Mouse (Mus musculus): ENCODE measurements at regions not wholly inside any gene's neighbourhood (a gene's known extent, or its start where the extent isn't known, plus 50 kb on each side); places are given as distances from the start of the nearest gene placed in this dataset.

DNA sequence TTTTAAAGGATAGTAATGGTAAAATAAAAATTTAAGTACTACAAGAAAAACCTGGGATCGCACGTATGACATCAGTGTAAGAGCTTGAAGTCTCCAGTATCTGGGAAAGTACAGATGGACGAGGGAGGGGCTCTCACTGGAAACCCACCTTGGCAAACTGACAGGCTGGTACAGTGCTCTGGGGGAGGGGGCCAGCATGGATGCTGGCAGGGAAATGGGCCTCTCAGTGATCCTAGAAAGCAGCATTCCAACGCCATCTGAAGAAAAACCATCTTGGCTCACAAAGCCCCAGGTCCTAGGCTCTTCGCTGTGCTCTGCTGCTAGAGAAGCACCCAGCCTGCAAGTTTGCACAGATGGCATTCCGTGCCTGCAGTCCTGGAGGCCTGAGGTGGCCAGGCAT lies 65.1 kb upstream of the A530016L24Rik start:
- Histone ChIP-seq H3K4me3 (ENCODE audit: low read depth, low read length) (no peak overlapping the region), H3K27me3 (ENCODE audit: control insufficient read depth, insufficient read depth, low read length) (no peaks in the 10 kb centered on the region), H3K4me1 (ENCODE audit: control insufficient read depth, insufficient read depth, low read length) (peaks cover 4% of the 10 kb centered on the region; the same call in 1 of the 2 replicates), H3K9me3 (ENCODE audit: control insufficient read depth, low read length) (no peaks in the 10 kb centered on the region), H3K27ac (ENCODE audit: low read depth, low read length) (no peak overlapping the region), H3K36me3 (ENCODE audit: control insufficient read depth, insufficient read depth, low read length) (no peaks in the 10 kb centered on the region), H3K4me2 (ENCODE audit: low read depth, low read length) (no peak overlapping the region), H3K9ac (replicated peaks; ENCODE audit: low read depth, low read length) (no peak overlapping the region)
- no peak for ATAC-seq (ENCODE audit: low read depth)
- WGBS, result 93% methylated on average over 6 of the region's 6 CpGs

DNA sequence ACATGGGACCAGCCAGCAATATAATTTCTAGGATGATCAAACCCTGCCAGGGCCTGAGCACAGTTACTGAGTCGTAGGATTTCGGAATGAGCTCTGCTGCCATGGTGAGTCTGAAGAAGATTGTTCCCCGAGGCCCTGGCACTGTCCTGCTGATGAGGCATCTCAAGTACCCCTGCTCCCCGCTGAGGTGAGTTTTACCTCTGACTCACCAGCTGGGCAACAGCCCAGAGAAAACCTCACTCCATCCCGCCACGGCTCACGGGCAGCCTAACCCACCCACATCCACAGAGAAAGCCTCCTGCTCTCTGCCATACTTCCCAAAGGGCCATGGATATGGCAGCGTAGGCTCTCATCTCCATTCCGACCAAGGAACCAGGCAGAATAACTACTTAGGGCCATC lies 62.6 kb upstream of the A530016L24Rik start:
- H3K36me3 ChIP-seq (ENCODE audit: control insufficient read depth, insufficient read depth, low read length), result no peaks in the 10 kb centered on the region
- no peak overlapping the region for H3K4me2 ChIP-seq (ENCODE audit: low read depth, low read length)
- H3K27ac ChIP-seq (ENCODE audit: low read depth, low read length), result no peak overlapping the region
- ATAC-seq (ENCODE audit: low read depth), result no peak
- no peaks in the 10 kb centered on the region for H3K27me3 ChIP-seq (ENCODE audit: control insufficient read depth, insufficient read depth, low read length)
- no peak overlapping the region for H3K4me3 ChIP-seq (ENCODE audit: low read depth, low read length)
- H3K9me3 ChIP-seq (ENCODE audit: control insufficient read depth, low read length), result no peaks in the 10 kb centered on the region
- no peak overlapping the region for H3K9ac ChIP-seq (replicated peaks; ENCODE audit: low read depth, low read length)
- WGBS, result 68% methylated on average over 9 of the region's 9 CpGs
- peaks cover 8% of the 10 kb centered on the region for H3K4me1 ChIP-seq (ENCODE audit: control insufficient read depth, insufficient read depth, low read length)

DNA sequence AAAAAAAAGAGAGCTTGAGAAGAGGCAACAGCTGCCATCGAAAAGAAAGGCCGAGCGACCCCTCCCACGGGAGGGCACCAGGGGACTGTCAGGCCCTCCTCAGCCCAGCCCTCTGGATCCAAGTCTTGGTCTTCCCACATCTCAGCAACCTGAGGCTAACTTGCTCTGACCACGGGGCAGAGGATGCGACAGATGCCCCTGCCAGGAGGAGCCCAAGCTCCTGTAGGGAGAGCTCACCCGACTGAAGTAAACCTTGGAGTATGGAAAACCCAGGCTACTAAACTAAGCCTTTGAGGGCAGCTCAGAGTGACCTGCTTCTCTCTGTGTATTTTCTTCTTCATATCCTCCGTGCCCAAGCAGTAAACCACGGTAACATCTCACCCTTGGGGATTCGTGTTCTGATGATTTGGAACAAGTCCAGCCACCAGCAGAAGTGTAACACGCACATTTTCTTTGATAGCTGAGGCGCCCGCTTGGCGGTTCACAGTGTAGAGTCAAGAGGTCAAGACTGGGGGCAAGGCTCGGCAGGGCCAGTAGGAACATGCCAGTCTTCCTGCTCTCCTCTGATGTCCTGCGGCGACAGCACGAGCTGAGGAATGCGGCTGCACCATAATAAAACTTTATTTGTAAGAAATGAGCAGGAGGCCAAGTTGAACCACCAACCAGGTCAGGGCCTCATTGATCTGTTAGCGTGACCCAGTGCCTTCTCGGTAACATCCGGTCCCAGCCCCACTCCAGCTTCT lies 59.0 kb upstream of the A530016L24Rik start:
- no peak for ATAC-seq (ENCODE audit: low read depth)
- Histone ChIP-seq H3K9me3 (ENCODE audit: control insufficient read depth, low read length) (no peaks in the 10 kb centered on the region), H3K27ac (ENCODE audit: low read depth, low read length) (no peak overlapping the region), H3K4me1 (ENCODE audit: control insufficient read depth, insufficient read depth, low read length) (peaks cover 15% of the 10 kb centered on the region), H3K4me2 (ENCODE audit: low read depth, low read length) (no peak overlapping the region), H3K27me3 (ENCODE audit: control insufficient read depth, insufficient read depth, low read length) (no peaks in the 10 kb centered on the region), H3K9ac (replicated peaks; ENCODE audit: low read depth, low read length) (no peak overlapping the region), H3K36me3 (ENCODE audit: control insufficient read depth, insufficient read depth, low read length) (no peaks in the 10 kb centered on the region), H3K4me3 (ENCODE audit: low read depth, low read length) (no peak overlapping the region)
- WGBS, result 19% methylated on average over 22 of the region's 22 CpGs

DNA sequence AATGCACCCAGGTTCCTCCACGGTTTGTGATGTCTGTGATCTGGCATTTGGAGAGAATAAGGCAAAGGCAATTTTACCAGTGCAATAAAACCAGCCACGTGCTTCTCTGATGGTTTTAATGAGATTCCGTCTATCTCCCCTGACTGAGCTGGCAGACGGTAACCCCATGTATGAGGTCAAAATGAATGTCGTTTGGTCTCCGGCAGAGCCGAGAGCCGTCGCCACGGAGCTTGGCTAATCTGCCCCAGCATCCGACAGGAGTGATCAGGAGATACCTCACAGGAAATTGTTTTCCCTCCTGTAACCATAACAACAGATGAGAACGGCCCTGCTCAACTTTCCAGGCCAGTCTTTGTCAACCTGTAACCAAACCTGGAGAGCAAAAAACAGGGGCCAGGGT lies 55.9 kb upstream of the A530016L24Rik start:
- Histone ChIP-seq H3K4me1 (ENCODE audit: control insufficient read depth, insufficient read depth, low read length) (peaks cover 16% of the 10 kb centered on the region), H3K9ac (replicated peaks; ENCODE audit: low read depth, low read length) (no peak overlapping the region), H3K27ac (ENCODE audit: low read depth, low read length) (no peak overlapping the region), H3K4me2 (ENCODE audit: low read depth, low read length) (no peak overlapping the region), H3K36me3 (ENCODE audit: control insufficient read depth, insufficient read depth, low read length) (no peaks in the 10 kb centered on the region), H3K9me3 (ENCODE audit: control insufficient read depth, low read length) (no peaks in the 10 kb centered on the region), H3K4me3 (ENCODE audit: low read depth, low read length) (no peak overlapping the region), H3K27me3 (ENCODE audit: control insufficient read depth, insufficient read depth, low read length) (no peaks in the 10 kb centered on the region)
- ATAC-seq (ENCODE audit: low read depth), result no peak
- WGBS, result 13% methylated on average over 12 of the region's 12 CpGs

DNA sequence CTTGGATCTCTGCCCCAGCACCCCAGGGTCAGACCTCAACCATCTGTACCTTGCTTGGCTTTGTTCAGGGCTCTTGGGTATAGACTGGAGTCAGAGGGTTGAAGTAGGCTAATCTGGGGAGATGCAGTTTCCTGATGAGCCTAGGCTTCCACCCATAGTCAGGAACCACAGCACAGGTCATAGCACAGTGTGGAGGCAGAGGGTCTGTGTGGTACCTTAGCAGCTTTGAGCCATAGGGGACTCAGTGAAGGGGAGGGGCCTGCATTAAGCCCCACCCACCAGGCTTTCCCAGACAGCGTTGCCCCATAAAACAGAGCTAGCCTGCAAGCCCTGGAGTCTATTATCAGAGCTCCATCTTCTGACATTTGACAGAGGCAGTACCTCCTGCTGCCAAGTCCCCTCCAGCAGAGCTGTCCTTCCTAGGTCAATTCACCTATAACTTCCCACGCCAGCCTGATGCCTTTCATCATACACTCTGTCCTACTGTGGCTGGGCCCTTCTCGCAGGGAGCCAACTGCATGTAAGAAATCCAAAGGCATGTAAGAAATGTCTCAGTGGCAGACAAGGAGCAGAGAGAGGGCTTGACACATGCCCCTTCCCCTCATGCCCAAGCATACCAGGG lies 54.5 kb upstream of the A530016L24Rik start:
- ATAC-seq (ENCODE audit: low read depth), result peak; percentile 26; the same call in 1 of the 2 replicates
- H3K9me3 ChIP-seq (ENCODE audit: control insufficient read depth, low read length), result no peaks in the 10 kb centered on the region
- no peaks in the 10 kb centered on the region for H3K36me3 ChIP-seq (ENCODE audit: control insufficient read depth, insufficient read depth, low read length)
- peaks cover 16% of the 10 kb centered on the region for H3K4me1 ChIP-seq (ENCODE audit: control insufficient read depth, insufficient read depth, low read length)
- 41% methylated on average over 3 of the region's 3 CpGs for WGBS
- no peak overlapping the region for H3K9ac ChIP-seq (replicated peaks; ENCODE audit: low read depth, low read length)
- no peak overlapping the region for H3K4me2 ChIP-seq (ENCODE audit: low read depth, low read length)
- no peak overlapping the region for H3K27ac ChIP-seq (ENCODE audit: low read depth, low read length)
- no peak overlapping the region for H3K4me3 ChIP-seq (ENCODE audit: low read depth, low read length)
- H3K27me3 ChIP-seq (ENCODE audit: control insufficient read depth, insufficient read depth, low read length), result no peaks in the 10 kb centered on the region

DNA sequence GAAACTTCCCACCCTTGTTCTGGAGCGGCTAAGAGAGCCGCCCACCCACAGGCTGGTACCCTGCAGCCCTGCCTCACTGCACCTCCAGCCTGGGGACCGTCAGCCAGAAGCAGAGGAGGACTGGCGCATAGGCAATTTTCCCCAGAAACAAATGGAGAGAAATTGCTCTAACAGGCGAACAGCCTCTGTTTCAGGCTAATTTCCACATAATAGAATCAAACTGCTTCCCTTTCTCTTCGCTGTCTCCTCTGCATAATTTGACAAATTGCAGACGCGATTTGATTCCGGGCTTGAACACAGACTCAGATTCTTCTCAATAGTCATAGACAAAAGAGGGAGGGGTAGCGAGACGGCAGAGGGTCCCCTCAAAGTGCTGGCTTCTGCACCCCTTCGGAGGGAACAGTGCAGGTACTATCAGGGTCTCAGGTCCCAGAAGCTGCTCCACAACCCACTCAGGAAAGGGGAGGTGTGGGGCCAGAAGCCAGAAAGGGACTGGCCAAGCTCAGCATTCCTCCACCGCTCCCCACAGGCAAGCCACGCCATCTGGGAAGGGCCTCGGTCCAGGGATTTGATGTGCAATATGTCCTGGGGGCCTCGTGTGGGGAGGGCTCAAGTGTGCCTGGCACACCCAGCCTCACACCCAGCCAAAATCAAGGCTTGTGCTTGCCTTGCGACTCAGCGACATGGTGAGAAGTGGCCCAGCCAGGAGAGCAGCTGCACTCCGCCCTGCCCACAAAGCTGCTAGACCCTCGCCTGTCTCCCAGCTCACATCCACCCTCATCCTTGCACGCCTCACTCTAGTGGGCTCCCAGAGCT lies 53.7 kb upstream of the A530016L24Rik start:
- Histone ChIP-seq H3K9me3 (ENCODE audit: control insufficient read depth, low read length) (no peaks in the 10 kb centered on the region), H3K9ac (replicated peaks; ENCODE audit: low read depth, low read length) (no peak overlapping the region), H3K36me3 (ENCODE audit: control insufficient read depth, insufficient read depth, low read length) (no peaks in the 10 kb centered on the region), H3K27me3 (ENCODE audit: control insufficient read depth, insufficient read depth, low read length) (no peaks in the 10 kb centered on the region), H3K4me3 (ENCODE audit: low read depth, low read length) (no peak overlapping the region), H3K4me1 (ENCODE audit: control insufficient read depth, insufficient read depth, low read length) (peaks cover 12% of the 10 kb centered on the region; the same call in 1 of the 2 replicates), H3K27ac (ENCODE audit: low read depth, low read length) (peak overlapping the region; percentile 34; the same call in 1 of the 2 replicates), H3K4me2 (ENCODE audit: low read depth, low read length) (no peak overlapping the region)
- WGBS, result 34% methylated on average over 21 of the region's 21 CpGs
- ATAC-seq (ENCODE audit: low read depth), result peak; percentile 41; the same call in 1 of the 2 replicates

DNA sequence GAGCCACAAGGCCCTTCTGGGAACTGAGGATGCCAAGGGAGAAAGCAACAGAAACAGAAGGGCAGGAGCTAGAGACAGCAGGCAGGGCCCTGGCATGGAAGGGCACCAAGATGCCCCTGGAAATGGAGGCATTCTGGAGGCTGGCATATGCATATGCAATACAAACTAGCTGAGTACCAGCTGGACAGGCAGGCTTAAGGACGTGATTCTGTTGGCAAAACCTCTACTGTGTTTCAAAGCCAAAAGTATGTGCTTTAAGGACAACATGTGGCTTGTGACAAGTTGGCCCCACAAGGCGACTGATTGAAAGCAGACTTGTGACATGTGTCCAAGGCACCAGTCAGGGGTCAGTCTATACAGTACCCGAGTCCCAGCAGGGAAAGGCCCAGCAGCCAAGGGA lies 52.2 kb upstream of the A530016L24Rik start:
- WGBS, result 67% methylated on average over 3 of the region's 3 CpGs
- Histone ChIP-seq H3K4me1 (ENCODE audit: control insufficient read depth, insufficient read depth, low read length) (peaks cover 11% of the 10 kb centered on the region; the same call in 1 of the 2 replicates), H3K9me3 (ENCODE audit: control insufficient read depth, low read length) (no peaks in the 10 kb centered on the region), H3K4me2 (ENCODE audit: low read depth, low read length) (no peak overlapping the region), H3K27me3 (ENCODE audit: control insufficient read depth, insufficient read depth, low read length) (no peaks in the 10 kb centered on the region), H3K4me3 (ENCODE audit: low read depth, low read length) (no peak overlapping the region), H3K27ac (ENCODE audit: low read depth, low read length) (no peak overlapping the region), H3K9ac (replicated peaks; ENCODE audit: low read depth, low read length) (no peak overlapping the region), H3K36me3 (ENCODE audit: control insufficient read depth, insufficient read depth, low read length) (no peaks in the 10 kb centered on the region)
- ATAC-seq (ENCODE audit: low read depth), result no peak

DNA sequence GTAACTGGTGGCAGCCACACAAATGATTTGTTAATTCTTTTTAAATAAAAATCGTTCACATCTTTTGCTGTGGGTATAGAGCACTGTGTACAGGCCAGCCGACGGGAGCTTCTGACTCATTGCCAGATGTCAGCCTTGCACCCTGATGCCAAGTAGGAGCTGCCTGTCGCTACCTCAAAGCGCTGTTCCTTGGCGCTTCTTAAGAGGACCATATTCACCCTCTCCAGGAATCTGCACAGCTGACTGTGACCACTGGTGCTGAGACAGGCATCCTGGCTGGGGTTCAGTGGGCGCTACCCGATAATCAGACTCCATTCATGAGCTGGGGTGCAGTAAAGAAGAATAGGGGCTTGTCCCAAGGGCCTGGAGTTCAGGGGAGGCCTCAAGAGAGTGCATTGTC lies 51.0 kb upstream of the A530016L24Rik start:
- no peak overlapping the region for H3K4me3 ChIP-seq (ENCODE audit: low read depth, low read length)
- H3K27ac ChIP-seq (ENCODE audit: low read depth, low read length), result no peak overlapping the region
- WGBS, result 78% methylated on average over 8 of the region's 8 CpGs
- no peak overlapping the region for H3K9ac ChIP-seq (replicated peaks; ENCODE audit: low read depth, low read length)
- H3K36me3 ChIP-seq (ENCODE audit: control insufficient read depth, insufficient read depth, low read length), result no peaks in the 10 kb centered on the region
- no peak overlapping the region for H3K4me2 ChIP-seq (ENCODE audit: low read depth, low read length)
- H3K27me3 ChIP-seq (ENCODE audit: control insufficient read depth, insufficient read depth, low read length), result no peaks in the 10 kb centered on the region
- no peak for ATAC-seq (ENCODE audit: low read depth)
- H3K9me3 ChIP-seq (ENCODE audit: control insufficient read depth, low read length), result no peaks in the 10 kb centered on the region
- peaks cover 11% of the 10 kb centered on the region; the same call in 1 of the 2 replicates for H3K4me1 ChIP-seq (ENCODE audit: control insufficient read depth, insufficient read depth, low read length)

Data from neural tube, embryonic 14.5 days (tissue).